Mouse (Mus musculus) myocyte (in vitro differentiated cells): ENCODE data around the gene Ercc4. TPM values are rescaled to one million over a fixed set of nuclear protein-coding genes. Genes with fewer than 3 reads are reported as not detected.

Source experiments
- H3K27me3 ChIP-seq: one replicate; pipeline ENCODE4 v1.6.1; 2011; ENCODE audit not compliant: control insufficient read depth, insufficient read depth, insufficient read length
- H3K36me3 ChIP-seq: one replicate; pipeline ENCODE4 v1.6.1; 2011; ENCODE audit not compliant: control insufficient read depth, insufficient read depth
- H3K4me2 ChIP-seq: one replicate; pipeline ENCODE4 v1.6.1; 2011; ENCODE audit warnings: low read depth, control low read depth
- H3K4me3 ChIP-seq: one replicate; pipeline ENCODE4 v1.5.1; 2011; ENCODE audit warnings: mild to moderate bottlenecking, control low read depth, moderate library complexity
- H3K79me2 ChIP-seq: one replicate; pipeline ENCODE4 v1.6.1; 2011; ENCODE audit not compliant: control insufficient read depth, insufficient read depth
- H3ac ChIP-seq: one replicate; pipeline ENCODE4 v1.6.1; 2011; ENCODE audit not compliant: control insufficient read depth, insufficient read length
- CEBPB ChIP-seq: IDR thresholded peaks from 2 replicates; pipeline ENCODE4 v1.6.1; 2011; ENCODE audit warnings: mild to moderate bottlenecking, moderate library complexity; ENCODE audit not compliant: poor library complexity, insufficient read depth, severe bottlenecking
- E2F4 ChIP-seq: IDR thresholded peaks from one replicate; pipeline ENCODE4 v1.6.1; 2011; ENCODE audit warnings: mild to moderate bottlenecking, control low read depth, moderate library complexity; ENCODE audit not compliant: insufficient read depth
- MAX ChIP-seq: IDR thresholded peaks from one replicate; pipeline ENCODE4 v1.6.1; 2011; ENCODE audit warnings: low read depth, mild to moderate bottlenecking, control low read depth
- MYOD1 ChIP-seq, 3 experiments: IDR thresholded peaks; one replicate each; pipeline ENCODE4 v1.6.1; 2011; ENCODE audit warnings: control low read depth in 2 of 3, low read depth in 2 of 3, mild to moderate bottlenecking in 2 of 3, moderate library complexity in 1 of 3; ENCODE audit not compliant: insufficient read length in 2 of 3, control insufficient read depth in 1 of 3
- MYOG ChIP-seq, 3 experiments: IDR thresholded peaks; one replicate each; pipeline ENCODE4 v1.6.1; 2011; ENCODE audit warnings: control low read depth in 2 of 3, low read depth in 2 of 3, mild to moderate bottlenecking in 2 of 3; ENCODE audit not compliant: insufficient read length in 2 of 3, control insufficient read depth in 1 of 3, insufficient read depth in 1 of 3
- POLR2A ChIP-seq: IDR thresholded peaks from one replicate; pipeline ENCODE4 v1.6.1; 2011; ENCODE audit warnings: low read depth, mild to moderate bottlenecking, control low read depth, moderate library complexity; ENCODE audit not compliant: insufficient read length
- POLR2AphosphoS2 ChIP-seq: IDR thresholded peaks from one replicate; pipeline ENCODE4 v1.6.1; 2011; ENCODE audit warnings: low read depth, control low read depth; ENCODE audit not compliant: insufficient read length
- REST ChIP-seq: IDR thresholded peaks from one replicate; pipeline ENCODE4 v1.6.1; 2011; ENCODE audit warnings: mild to moderate bottlenecking, control low read depth, moderate library complexity; ENCODE audit not compliant: insufficient read depth, insufficient read length
- SRF ChIP-seq: IDR thresholded peaks from one replicate; pipeline ENCODE4 v1.6.1; 2011; ENCODE audit warnings: low read depth; ENCODE audit not compliant: control insufficient read depth, insufficient read length
- TCF12 ChIP-seq: IDR thresholded peaks from one replicate; pipeline ENCODE4 v1.6.1; 2011; ENCODE audit warnings: mild to moderate bottlenecking, control low read depth; ENCODE audit not compliant: poor library complexity, insufficient read depth, severe bottlenecking
- TCF3 ChIP-seq: IDR thresholded peaks from one replicate; pipeline ENCODE4 v1.6.1; 2011; ENCODE audit warnings: low read depth, control low read depth; ENCODE audit not compliant: insufficient read length
- USF1 ChIP-seq: IDR thresholded peaks from one replicate; pipeline ENCODE4 v1.6.1; 2011; ENCODE audit warnings: low read depth, mild to moderate bottlenecking, control low read depth, moderate library complexity
- polyA plus RNA-seq: library from polyadenylated mRNA; unstranded; fragments of >200 nt; fragmentation: generic; extraction: Trizol; gene quantifications from one replicate; pipeline ENCODE4 v1.2.1, GENCODE M21; 2012; ENCODE audit warnings: missing spikeins

The Ercc4 gene
- polyA plus RNA-seq, 1 experiment: 6.1 TPM

- no peaks in the 10 kb centered on the region for H3K27me3 ChIP-seq
- no peaks in the 10 kb centered on the region for H3K79me2 ChIP-seq
- no peak overlapping the region for H3ac ChIP-seq
- H3K36me3 ChIP-seq: no peaks in the 10 kb centered on the region
- H3K4me2 ChIP-seq: no peak overlapping the region
- H3K4me3 ChIP-seq: no peak overlapping the region
- TF ChIP-seq POLR2AphosphoS2 (no peak), CEBPB (no peak), TCF12 (no peak), E2F4 (no peak), MYOG (IDR thresholded peaks at IDR 0.05; ENCODE audit: control insufficient read depth in 1 of 3, insufficient read depth in 1 of 3, insufficient read length in 2 of 3, low read depth in 2 of 3) (no peak)
Measured at GRCm38 (mm10) chr16:13146231-13146630, 36.7 kb downstream of the Ercc4 start.

- no peak overlapping the region for H3K4me3 ChIP-seq
- H3ac ChIP-seq: no peak overlapping the region
- H3K36me3 ChIP-seq: no peaks in the 10 kb centered on the region
- TF ChIP-seq POLR2A (no peak), REST (no peak), TCF3 (no peak), MYOD1 (IDR thresholded peaks at IDR 0.05; ENCODE audit: control insufficient read depth in 1 of 3, insufficient read length in 2 of 3, low read depth in 2 of 3) (no peak), POLR2AphosphoS2 (no peak), E2F4 (no peak), MAX (no peak), TCF12 (no peak), CEBPB (no peak), SRF (no peak), USF1 (no peak), MYOG (IDR thresholded peaks at IDR 0.05; ENCODE audit: control insufficient read depth in 1 of 3, insufficient read depth in 1 of 3, insufficient read length in 2 of 3, low read depth in 2 of 3) (no peak)
- H3K79me2 ChIP-seq: no peaks in the 10 kb centered on the region
- no peak overlapping the region for H3K4me2 ChIP-seq
- H3K27me3 ChIP-seq: no peaks in the 10 kb centered on the region
Measured at GRCm38 (mm10) chr16:13147810-13148555, 38.5 kb downstream of the Ercc4 start.

- H3K27me3 ChIP-seq: no peaks in the 10 kb centered on the region
- no peak overlapping the region for H3K4me2 ChIP-seq
- H3ac ChIP-seq: no peak overlapping the region
- no peaks in the 10 kb centered on the region for H3K79me2 ChIP-seq
- H3K4me3 ChIP-seq: no peak overlapping the region
- TF ChIP-seq CEBPB: no peak
- no peak for TF ChIP-seq TCF3
- no peak for TF ChIP-seq SRF
- TF ChIP-seq MYOG (IDR thresholded peaks at IDR 0.05; ENCODE audit: control insufficient read depth in 1 of 3, insufficient read depth in 1 of 3, insufficient read length in 2 of 3, low read depth in 2 of 3): no peak
- TF ChIP-seq REST: no peak
- no peak for TF ChIP-seq E2F4
- TF ChIP-seq POLR2A: no peak
- TF ChIP-seq MYOD1 (IDR thresholded peaks at IDR 0.05; ENCODE audit: control insufficient read depth in 1 of 3, insufficient read length in 2 of 3, low read depth in 2 of 3): no peak
- no peaks in the 10 kb centered on the region for H3K36me3 ChIP-seq
Measured at GRCm38 (mm10) chr16:13149950-13150349, 40.5 kb downstream of the Ercc4 start.

GRCm38 (mm10) chr16:13150790-13151189 lies 41.3 kb downstream of the Ercc4 start:
- no peak overlapping the region for H3K4me3 ChIP-seq
- no peak overlapping the region for H3ac ChIP-seq
- H3K79me2 ChIP-seq: no peaks in the 10 kb centered on the region
- no peaks in the 10 kb centered on the region for H3K27me3 ChIP-seq
- no peak for TF ChIP-seq REST
- no peak for TF ChIP-seq POLR2A
- TF ChIP-seq TCF12: no peak
- no peak for TF ChIP-seq CEBPB
- TF ChIP-seq TCF3: no peak
- TF ChIP-seq USF1: no peak
- TF ChIP-seq MYOD1 (IDR thresholded peaks at IDR 0.05; ENCODE audit: control insufficient read depth in 1 of 3, insufficient read length in 2 of 3, low read depth in 2 of 3): no peak
- TF ChIP-seq MYOG (IDR thresholded peaks at IDR 0.05; ENCODE audit: control insufficient read depth in 1 of 3, insufficient read depth in 1 of 3, insufficient read length in 2 of 3, low read depth in 2 of 3): no peak
- no peak for TF ChIP-seq POLR2AphosphoS2
- no peak for TF ChIP-seq E2F4
- no peak for TF ChIP-seq MAX
- no peak for TF ChIP-seq SRF
- H3K4me2 ChIP-seq: no peak overlapping the region
- H3K36me3 ChIP-seq: no peaks in the 10 kb centered on the region

GRCm38 (mm10) chr16:13152475-13152874 lies 43.0 kb downstream of the Ercc4 start:
- no peaks in the 10 kb centered on the region for H3K79me2 ChIP-seq
- no peaks in the 10 kb centered on the region for H3K27me3 ChIP-seq
- TF ChIP-seq MYOD1 (IDR thresholded peaks at IDR 0.05; ENCODE audit: control insufficient read depth in 1 of 3, insufficient read length in 2 of 3, low read depth in 2 of 3) (no peak), E2F4 (no peak), TCF3 (no peak)
- H3ac ChIP-seq: no peak overlapping the region
- H3K4me2 ChIP-seq: no peak overlapping the region
- H3K4me3 ChIP-seq: no peak overlapping the region
- no peaks in the 10 kb centered on the region for H3K36me3 ChIP-seq
